Mouse (Mus musculus): Measurements from ENCODE around the gene Ipo8.

DNA sequence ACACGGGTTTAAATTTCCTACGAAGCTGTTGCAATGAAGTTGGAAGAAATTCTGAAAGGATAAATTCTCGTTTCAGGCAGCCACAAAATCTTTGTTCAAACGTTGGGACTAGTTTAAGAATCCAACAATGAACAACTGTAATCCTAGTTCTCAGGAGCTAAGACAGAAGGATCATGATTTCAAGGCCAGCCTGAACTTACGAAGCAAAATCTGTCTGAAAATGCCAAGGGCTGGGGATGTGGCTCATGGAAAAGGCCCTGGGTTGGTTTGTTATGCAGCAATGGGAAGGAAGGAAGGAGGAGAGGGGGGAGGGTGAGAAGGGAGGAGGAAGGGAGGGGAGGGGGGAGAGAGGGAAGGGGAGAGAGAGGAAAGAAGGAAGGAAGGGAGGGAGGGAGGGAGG is 14.5 kb downstream of the Ipo8 start:
- no peak for TF ChIP-seq CTCF (IDR thresholded peaks at IDR 0.05; ENCODE audit: borderline replicate concordance, insufficient read depth, low read depth, low read length)
- TF ChIP-seq POLR2A (IDR thresholded peaks at IDR 0.05; ENCODE audit: borderline replicate concordance, insufficient read depth, low read length) = no peak
